Mouse (Mus musculus) layer of hippocampus, adult 11-12 months (tissue): ENCODE data around the gene Ifne.
"Not testable (repeated sequence)": the region's sequence is repeated elsewhere in the genome, so short reads cannot be mapped to it uniquely, and the experiment has no call there.

ENCODE experiments used
- DNase-seq: peaks from one replicate; pipeline ENCODE4 v3.0.0; 2022; ENCODE audit warnings: low spot score

Gene Ifne

DNA sequence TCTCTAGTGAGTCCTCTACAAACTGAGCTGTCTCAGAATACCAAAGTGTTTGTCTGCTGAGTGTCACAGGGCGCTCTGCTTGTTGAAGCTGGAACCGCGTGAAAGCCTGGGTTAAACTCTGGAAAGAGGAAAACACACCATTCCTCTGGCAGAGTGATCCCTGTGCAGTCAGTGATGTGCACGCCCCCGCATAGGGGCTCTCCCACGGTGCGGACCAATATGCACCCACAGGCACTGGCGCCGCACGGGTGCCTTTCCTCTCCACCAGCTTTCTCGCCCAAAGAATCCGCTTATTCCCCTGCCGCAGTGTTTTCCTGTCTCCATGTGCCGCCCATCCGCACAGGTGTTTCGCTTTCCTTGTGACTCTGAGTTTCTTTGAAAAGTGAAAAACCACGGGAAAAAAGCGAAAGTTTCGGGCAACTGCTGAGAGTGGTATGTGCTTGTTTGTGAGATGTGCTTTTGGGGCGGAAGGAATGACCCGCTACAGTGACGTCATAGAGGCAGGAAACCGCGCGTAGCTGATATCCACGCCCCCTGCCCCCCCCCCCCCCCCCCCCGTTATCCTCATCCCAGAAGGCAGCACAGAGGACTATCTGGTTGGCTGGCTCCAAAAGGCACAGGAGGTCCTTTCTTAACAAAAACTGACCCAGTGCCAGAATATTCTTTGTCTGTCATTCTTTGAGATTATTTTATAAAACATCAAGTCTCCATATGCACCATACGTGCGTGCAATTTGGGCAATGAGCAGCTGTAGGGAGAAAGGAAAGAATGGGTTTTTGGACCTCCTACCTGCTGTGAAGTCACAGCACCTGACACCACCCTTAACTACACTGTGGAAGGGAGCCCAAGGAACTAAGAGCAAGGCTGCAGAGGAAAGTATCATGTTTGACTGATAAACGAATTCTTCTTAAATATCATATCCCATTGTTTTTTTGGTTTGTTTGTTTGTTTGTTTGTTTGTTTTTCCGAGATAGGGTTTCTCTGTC lies 11.8 kb downstream of the Ifne start:
- no peak for DNase-seq

DNA sequence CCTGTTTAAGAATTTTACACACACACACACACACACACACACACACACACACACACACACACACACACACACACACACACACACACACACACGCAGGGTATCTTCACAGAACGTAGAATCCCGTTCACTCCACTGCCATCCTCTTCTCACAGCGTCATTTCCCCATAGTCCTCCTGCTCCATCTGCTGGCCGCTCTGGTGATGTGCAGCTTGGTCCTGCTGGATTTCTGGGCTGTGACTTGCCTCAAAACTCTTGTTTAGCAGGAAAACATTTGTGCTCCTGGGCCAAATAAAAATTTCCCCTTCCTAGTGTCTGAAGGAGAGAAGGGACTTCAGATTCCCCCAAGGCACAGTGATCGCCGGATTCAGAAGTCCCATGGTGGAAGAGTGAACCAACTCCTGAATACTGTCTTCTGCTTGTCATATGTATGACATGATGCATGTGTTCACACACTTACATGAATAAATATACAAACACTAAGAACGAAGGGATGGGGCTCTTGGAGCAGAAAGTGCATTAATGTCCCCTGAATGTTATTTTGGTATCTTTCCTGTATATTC lies 12.6 kb downstream of the Ifne start:
- peak; percentile 78 for DNase-seq

DNA sequence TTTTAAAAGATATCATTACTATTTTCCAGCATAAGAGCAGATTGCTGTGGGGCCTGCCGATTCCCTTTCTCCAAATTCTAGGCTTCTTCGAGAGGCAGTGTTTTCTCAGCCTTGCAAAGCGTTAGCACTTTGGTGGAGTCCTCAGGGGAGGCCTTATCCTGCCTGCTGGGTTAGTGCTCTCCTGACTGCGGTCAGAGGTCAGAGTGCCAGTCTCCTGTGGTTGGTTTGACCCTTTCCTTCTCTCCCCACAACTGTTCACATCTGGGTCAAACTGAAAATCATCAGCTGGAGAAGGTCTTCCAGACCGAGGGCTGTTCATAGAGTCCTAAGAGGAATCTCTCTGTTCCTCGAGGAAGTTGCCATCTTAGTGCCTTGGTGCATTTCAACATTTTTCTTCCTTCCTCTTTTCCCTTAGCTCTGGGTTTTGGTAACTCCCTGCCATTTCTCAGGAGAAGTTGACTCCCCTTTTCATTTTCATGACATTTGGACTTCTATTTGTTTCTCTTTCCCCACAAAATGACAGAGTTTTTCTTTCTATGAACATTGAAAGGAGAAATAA lies 14.9 kb downstream of the Ifne start:
- no peak for DNase-seq

DNA sequence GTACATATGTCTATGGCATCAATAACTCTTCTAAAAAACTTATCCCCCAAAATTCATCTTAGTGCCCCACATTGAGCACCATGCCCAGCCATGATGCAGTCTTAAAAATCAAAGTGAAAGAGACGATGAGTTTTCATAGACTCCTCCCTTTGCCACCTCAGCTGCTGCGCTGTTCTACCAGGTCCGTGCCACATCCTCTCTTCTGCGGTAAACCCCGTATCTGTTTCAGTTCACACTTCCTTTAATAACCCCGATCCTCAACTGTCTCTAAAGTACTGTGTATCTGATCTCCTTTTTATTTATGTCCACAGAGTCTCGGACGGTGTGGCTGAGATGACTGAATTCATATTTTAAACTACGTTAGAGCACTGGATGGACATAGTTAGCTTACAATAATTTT lies 15.4 kb downstream of the Ifne start:
- DNase-seq = no peak

DNA sequence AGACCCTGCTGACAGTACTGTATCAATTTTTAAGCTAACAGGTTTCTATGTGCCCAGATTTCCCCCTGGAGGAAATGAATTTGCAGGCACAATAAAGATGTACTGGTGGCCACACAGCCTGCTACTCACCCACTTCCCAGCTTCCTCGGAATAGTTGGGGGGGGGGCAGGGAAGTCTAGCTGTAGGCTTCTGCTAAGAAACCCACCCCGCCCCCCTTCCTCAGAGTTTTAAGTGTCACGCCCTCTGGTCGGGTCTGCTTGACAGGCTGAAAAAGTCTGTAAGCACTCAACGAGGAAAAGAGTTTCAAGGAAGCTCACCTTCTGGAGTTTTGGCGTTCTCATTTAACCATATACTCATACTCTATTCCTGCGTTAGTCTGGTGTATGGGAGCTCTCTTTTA lies 16.7 kb downstream of the Ifne start:
- no peak for DNase-seq

- DNase-seq = no peak
Measured at GRCm38 (mm10) chr4:88859214-88859613, 20.8 kb downstream of the Ifne start.

- DNase-seq = no peak
Measured at GRCm38 (mm10) chr4:88851026-88851763, 28.8 kb downstream of the Ifne start.

DNA sequence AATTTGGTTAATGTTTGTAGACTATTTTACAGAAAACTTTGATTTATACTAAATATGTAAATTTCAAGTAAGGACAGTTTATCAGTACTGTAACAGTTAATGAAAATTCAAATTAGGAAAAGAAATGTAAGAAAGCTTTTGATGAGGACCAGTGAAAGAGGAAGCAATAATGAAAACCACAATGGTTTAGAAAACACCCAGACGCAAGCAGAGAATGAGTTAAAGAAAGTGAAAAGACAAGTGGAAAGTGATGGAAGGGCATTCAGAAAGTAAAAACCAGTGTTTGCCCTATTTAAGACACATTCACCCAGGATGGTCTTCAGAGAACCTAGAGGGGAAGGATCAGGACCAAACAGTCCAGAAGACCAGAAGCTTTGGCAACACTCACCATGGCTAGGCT lies 30.3 kb downstream of the Ifne start, which contains the start of gene Ifna1:
Gene Ifna1, plus strand, starts transcription at position 390 of the 400 bp plus-strand sequence.
- no peak for DNase-seq

DNA sequence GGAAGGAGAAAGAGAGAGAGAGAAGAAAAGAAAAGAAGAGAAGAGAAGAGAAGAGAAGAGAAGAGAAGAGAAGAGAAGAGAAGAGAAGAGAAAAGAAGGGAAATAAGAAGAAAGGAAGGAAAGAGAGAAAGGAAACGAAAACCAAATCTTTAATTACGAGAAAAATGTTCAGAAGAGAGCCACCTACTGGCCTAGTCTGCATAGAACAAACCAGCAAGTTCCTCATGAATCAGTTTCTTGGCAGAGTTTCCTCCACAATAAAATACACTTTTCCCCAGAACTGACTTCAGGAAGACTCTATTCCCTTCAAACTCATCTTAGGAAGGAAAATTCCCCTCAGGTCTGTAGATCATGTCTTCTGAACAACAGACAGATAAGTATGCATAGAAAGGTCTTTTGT lies 34.7 kb downstream of the Ifne start:
- no peak for DNase-seq

GRCm38 (mm10) chr4:88841438-88841911 lies 38.5 kb downstream of the Ifne start, which contains the start of gene Ifna4:
Ifna4 (plus strand) TSS chr4:88841861.
- DNase-seq = no peak

GRCm38 (mm10) chr4:88840058-88840457 lies 39.9 kb downstream of the Ifne start:
- DNase-seq = no peak

DNA sequence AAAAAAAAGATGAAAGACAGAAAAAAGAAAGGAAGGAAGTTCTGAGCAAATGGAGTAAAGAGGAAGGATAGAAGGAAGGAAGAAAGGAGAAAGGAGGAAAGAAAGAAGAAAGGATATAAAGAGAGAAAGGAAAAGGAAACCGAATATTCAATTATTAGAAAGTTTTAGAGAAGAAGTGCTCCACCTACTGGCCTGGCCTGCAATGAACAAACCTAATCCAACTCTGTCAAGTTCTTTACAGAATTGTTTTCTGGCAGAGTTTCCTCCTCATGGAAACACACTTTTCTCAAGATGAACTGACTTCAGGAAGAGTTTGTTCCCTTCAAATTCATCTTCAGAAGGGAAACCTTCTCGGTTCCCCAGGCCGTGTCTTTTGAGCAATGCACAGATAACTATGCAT lies 41.2 kb downstream of the Ifne start:
- DNase-seq = no peak

GRCm38 (mm10) chr4:88835225-88835624 lies 44.8 kb downstream of the Ifne start, which contains the start of gene Ifna5:
Ifna5 (plus strand) TSS chr4:88835525.
- not testable (repeated sequence) for DNase-seq

- peak; percentile 26 for DNase-seq
Measured at GRCm38 (mm10) chr4:88830523-88830922, 49.5 kb downstream of the Ifne start.
